Mouse (Mus musculus): ENCODE results near the gene Atad5. TPM values are rescaled to one million over a fixed set of nuclear protein-coding genes. Genes with fewer than 3 reads are reported as not detected.

Gene Atad5
- polyA plus RNA-seq (2017; shearing (Covaris generic)) = 4.3 TPM

DNA sequence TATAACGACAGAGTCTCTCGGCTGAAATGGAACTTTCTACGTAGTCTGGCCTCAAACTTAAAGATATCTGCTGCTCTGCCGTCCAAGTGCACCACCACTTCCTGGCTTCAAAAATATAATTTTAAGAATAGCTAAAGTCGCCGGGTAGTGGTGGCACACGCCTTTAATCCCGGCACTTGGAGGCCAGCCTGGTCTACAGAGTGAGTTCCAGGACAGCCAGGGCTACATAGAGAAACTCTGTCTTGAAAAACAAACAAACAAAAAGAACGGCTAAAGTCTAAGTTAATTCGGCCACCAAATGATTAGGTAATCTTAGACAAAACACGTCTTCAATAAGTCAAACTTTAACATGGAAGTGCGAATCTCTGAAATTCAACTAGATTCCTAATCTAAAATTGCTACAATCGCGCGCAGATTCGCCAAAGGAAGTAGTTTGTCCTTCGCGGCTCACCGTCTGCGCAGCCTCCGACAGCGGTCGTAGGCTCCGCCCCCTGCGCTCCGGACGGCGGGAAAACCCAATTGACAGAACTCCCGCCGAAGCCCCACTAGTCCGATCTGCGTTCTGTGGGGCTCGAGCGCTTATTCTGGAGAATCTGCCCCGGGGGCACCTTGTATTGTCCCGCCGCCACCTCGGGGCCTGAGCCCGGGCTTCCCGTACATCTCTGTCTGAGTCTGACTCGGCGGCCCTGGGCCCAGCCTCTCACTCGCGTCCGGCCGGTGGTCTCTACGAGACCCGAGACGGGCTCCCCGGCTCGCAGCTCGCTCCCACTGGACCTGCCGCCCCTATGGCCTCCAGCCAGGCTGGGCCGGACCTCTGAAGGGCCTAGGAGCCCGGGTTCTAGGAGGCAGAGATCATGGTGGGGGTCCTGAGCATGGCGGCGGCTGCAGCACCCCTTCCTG is at the start of gene Atad5:
Gene Atad5 (plus strand): TSS at position 484 of the 900 bp plus-strand sequence.

DNA sequence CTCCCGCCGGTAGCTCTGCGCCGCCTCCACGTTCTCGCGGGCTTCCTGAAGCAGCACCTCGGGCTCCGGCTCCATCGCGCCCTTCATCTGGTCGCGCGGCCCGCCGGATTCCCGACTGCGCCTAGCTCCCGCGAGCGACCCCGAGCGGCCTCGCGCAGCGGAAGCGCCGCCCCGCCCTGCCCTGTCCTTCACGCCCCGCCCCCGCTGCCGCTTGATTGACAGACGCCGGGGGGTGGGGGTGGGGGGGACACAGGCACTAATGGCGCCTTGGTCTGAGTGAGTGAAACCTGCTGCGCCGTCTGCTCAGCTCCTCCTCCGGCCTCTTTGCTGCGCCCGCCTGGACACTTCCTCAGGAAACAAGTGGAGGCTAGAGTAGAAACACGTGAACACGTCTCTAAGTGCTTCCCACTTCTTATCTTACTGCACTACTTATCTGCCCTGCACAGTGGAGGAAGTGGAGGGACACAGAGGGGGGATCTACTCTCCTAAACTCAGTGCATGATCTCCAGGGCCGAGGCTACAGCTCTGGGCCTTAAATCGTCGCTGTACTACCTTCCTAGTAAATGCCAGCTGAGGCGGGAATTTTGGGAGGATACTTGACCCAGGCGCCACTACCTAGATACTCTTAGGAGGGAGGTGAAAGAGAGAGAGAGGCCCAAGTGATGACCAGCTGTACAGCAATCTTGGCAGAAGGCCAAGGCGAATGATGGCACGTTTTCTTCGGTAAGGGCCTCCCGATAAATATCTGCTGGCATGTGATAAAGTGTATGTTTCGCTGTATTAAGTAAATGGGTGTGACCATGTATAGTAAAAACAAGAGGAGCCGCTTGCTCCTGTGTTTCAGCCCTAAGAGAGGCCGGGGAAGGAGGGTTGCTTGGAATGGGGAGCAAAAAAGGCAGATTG is 8.1 kb upstream of the Atad5 start, which contains the start of gene Crlf3:
Gene Crlf3 (minus strand): TSS at position 166 of the 903 bp plus-strand sequence.

DNA sequence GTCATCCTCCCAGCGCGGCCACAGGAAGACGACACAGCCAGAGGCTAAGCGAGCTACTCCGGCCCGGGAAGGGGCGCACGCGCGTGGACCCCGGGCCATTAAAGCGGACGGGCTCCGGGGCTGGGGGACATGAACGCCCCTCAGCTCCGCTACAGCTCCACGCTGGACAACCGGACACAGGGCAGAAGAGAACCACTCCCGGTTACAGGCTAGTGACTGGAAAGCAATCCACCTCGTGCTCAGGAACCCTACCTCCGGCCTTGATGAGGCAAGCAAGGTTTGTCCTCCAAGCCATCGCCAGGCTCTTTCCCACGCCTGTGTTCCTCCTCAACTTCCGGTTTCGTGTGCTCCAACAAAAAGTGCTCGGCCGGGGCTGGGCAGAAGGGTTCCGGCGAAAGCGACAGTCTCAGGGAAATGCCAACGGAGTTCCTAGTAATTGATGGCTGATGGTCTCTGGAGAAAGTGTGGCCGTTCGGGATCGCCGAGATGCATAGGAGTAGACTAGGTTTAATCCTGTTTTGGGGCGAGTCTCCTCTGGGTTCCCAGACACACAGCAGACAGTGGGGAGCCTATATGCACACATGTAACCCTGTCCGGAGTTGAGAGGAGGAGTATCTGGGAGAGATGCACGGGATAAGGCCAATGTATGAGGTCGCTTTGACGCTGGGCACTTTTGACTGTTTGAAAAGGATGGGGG is 52.8 kb downstream of the Atad5 start, which contains the start of gene Tefm:
Gene Tefm (minus strand): TSS at position 351 of the 697 bp plus-strand sequence.

DNA sequence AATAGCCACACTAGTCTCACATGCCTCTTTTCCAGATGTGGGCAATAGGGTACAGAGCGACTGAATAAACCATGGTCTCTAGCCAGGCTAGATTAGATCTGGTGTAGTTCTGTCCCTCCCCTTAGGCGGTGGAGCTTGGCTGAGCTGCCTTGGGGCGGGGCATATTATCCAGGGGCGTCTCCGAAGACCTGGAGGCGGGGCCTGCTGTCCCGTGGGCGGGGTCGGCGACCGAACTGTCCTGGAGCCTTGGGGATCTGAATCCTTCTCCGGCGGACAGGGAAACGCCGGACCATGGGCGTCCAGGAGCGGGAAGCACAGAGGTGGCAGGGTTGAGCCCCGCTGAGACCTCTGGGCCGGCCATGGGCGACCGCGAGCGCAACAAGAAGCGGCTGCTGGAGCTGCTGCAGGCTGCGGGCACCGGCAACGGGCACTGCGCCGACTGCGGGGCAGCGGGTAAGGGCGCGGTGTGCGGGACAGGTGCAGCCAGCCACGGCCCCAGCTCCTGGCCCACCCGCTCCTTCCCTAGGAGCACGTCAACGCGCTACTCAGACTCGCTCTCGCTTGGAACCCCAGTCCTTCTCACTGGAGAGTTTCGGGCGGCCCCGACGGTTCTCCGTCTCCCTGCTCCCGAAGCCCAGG is 64.8 kb downstream of the Atad5 start, which contains the start of gene Adap2:
Gene Adap2 (plus strand): TSS at position 249 of the 639 bp plus-strand sequence.

DNA sequence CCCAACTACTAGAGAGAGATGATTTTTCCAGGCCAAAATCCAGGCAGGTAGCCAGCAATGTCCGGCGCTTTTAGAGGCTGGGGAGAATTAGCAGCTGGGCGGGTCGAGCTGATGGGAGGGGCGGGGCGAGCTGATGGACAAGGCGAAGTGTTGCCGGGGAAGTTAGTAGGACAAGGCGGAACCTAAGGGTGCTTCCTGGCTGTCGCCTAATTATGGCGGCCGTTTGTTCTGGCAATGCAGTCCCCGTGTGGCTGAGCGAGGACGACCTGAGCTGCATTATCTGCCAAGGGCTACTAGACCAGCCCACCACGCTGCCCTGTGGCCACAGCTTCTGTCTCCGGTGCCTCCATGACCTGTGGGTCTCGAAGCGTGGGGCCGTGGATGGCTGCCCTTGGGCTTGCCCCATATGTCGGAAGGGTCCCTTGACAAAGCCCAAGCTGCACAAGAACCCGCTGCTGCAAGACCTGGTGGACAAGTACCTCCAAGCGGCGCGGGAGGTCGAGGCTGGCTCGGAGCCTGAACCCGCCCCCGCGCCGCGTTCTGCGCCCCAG is 94.6 kb downstream of the Atad5 start, which contains the start of gene Rnf135:
Gene Rnf135 (plus strand): TSS at position 147 of the 551 bp plus-strand sequence.

Other genes starting within 250 kb of the Atad5 start
- 56.8 TPM for gene Utp6, start 127.0 kb upstream of the Atad5 start, polyA plus RNA-seq (2017; shearing (Covaris generic))
- 64.9 TPM for gene Suz12, start 96.3 kb upstream of the Atad5 start, polyA plus RNA-seq (2017; shearing (Covaris generic))
- 376 TPM for gene Crlf3, start 8.4 kb upstream of the Atad5 start, polyA plus RNA-seq (2017; shearing (Covaris generic))
- 20.8 TPM for gene Tefm, start 52.8 kb downstream of the Atad5 start, polyA plus RNA-seq (2017; shearing (Covaris generic))
- gene Adap2, start 64.7 kb downstream of the Atad5 start, polyA plus RNA-seq (2017; shearing (Covaris generic)) = 0.23 TPM
- gene Rnf135, start 94.5 kb downstream of the Atad5 start, polyA plus RNA-seq (2017; shearing (Covaris generic)) = 9.8 TPM
- 53.8 TPM for gene Rhot1, start 119.6 kb downstream of the Atad5 start, polyA plus RNA-seq (2017; shearing (Covaris generic))
- gene Rhbdl3, start 211.5 kb downstream of the Atad5 start, polyA plus RNA-seq (2017; shearing (Covaris generic)) = 2.3 TPM

All from CD4-positive, CD25-positive, alpha-beta regulatory T cell (primary cell).